Mouse (Mus musculus): Measurements from ENCODE around the gene Gm28042. TPM values are rescaled to one million over a fixed set of nuclear protein-coding genes. Genes with fewer than 3 reads are reported as not detected.

The Gm28042 gene
- polyA plus RNA-seq, 1 experiment = 2.5 TPM

DNA sequence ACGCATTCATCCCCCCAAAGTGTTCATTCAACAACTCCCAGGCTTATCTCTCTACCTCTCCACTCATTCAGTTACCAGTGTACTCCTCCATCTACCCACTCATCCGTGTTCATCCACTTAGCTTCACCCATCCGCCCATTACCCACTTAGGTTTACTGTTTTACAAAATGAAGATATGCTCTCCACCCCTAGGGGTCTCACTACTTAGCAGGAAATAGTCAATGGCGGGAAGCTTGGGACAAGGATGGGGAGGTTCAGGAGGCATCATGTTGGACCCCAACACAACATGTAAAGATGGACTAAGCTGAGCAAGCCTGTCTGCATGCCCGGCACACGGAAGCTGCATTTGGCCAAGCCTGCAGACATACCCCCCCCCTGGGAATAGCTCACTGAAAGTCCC, 37.3 kb downstream of the Gm28042 start:
- TF ChIP-seq POLR2A (IDR thresholded peaks at IDR 0.05; ENCODE audit: extremely low read depth, insufficient read depth, low read length) (no peak), CTCF (IDR thresholded peaks at IDR 0.05; ENCODE audit: extremely low read depth, insufficient read depth, low read length) (no peak)
- peaks cover 6% of the 10 kb centered on the region; the same call in 1 of the 2 replicates for H3K4me1 ChIP-seq (ENCODE audit: control insufficient read depth, insufficient read depth, low read length)
- no peak overlapping the region for H3K4me3 ChIP-seq (ENCODE audit: insufficient read depth, low read length)
- H3K27ac ChIP-seq (ENCODE audit: insufficient read depth, low read length) = no peak overlapping the region

DNA sequence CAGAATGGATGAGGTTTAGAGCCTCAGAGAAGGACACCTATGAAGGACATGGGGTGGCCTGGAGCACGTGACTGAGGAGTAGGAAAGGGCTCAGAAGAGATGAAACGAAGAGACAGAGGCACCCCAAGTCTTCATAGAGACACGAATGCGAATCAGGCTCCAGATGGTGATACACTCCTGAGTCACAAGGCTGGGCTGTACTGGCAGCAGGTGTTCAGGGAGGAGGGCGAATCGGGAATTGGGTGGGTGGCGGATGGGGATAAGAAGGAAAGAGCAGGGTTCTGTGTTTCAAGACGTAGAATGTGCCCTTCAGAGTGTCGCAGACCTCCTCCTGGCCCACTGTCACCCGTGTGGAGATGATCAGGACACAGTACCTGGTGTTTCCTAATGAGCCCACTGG, 38.0 kb downstream of the Gm28042 start:
- Histone ChIP-seq H3K27ac (ENCODE audit: insufficient read depth, low read length) (no peak overlapping the region), H3K4me1 (ENCODE audit: control insufficient read depth, insufficient read depth, low read length) (peaks cover 8% of the 10 kb centered on the region; the same call in 1 of the 2 replicates), H3K4me3 (ENCODE audit: insufficient read depth, low read length) (no peak overlapping the region)
- TF ChIP-seq POLR2A (IDR thresholded peaks at IDR 0.05; ENCODE audit: extremely low read depth, insufficient read depth, low read length) = no peak
- no peak for TF ChIP-seq CTCF (IDR thresholded peaks at IDR 0.05; ENCODE audit: extremely low read depth, insufficient read depth, low read length)

- TF ChIP-seq CTCF (IDR thresholded peaks at IDR 0.05; ENCODE audit: extremely low read depth, insufficient read depth, low read length) (no peak), POLR2A (IDR thresholded peaks at IDR 0.05; ENCODE audit: extremely low read depth, insufficient read depth, low read length) (no peak)
- Histone ChIP-seq H3K4me3 (ENCODE audit: insufficient read depth, low read length) (no peak overlapping the region), H3K27ac (ENCODE audit: insufficient read depth, low read length) (no peak overlapping the region), H3K4me1 (ENCODE audit: control insufficient read depth, insufficient read depth, low read length) (peaks cover 9% of the 10 kb centered on the region; the same call in 1 of the 2 replicates)
Measured at GRCm38 (mm10) chr2:120066224-120066623, 38.9 kb downstream of the Gm28042 start.

DNA sequence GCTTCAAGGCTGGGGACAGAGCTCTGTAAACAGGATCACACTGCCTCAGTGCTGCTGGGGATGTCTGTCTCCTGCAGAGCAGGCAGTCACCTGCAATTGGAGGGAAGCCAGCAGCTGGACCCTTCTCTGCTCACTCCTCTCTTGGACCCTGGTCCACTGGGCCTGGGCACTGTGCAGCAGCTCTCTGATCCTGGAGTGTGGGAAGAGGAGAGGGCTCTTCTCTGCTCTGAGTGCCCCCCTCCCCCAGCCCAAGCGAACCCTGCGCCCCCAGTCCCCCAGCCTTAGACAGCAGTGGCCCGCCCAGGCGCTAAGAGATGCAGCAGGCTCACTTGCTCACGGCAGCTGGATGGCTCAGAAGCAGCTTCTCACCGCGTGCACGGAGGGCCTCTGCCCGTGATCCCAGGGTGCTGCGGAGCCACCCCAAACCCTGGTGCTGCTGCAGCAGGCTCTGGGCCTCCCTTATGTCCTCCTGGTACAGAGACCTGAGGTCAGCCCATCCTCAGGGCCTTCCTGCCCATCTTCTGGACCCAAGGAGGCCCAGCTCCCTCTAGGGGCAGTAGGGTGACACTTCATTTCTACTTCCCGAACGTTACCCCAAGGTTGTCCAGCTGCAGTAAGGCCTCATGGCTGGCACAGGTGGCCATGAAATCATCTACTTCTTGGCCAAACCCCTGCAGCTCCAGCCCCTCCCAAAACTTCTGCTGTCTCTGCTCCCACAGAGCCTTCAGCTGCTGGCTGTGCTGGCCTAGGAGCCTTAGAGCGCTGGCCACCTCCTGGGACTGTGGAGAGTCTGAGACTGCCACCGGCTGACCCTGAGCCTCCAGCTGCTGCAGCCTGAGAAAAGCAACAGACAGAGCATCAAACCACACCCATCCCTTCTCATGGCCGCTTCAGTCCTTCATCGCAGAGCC, 41.5 kb downstream of the Gm28042 start:
- Histone ChIP-seq H3K4me3 (ENCODE audit: insufficient read depth, low read length) (no peak overlapping the region), H3K27ac (ENCODE audit: insufficient read depth, low read length) (no peak overlapping the region), H3K4me1 (ENCODE audit: control insufficient read depth, insufficient read depth, low read length) (peaks cover 9% of the 10 kb centered on the region; the same call in 1 of the 2 replicates)
- TF ChIP-seq CTCF (IDR thresholded peaks at IDR 0.05; ENCODE audit: extremely low read depth, insufficient read depth, low read length) (peak; percentile 69), POLR2A (IDR thresholded peaks at IDR 0.05; ENCODE audit: extremely low read depth, insufficient read depth, low read length) (no peak)

GRCm38 (mm10) chr2:120069466-120069990, 42.2 kb downstream of the Gm28042 start:
- H3K27ac ChIP-seq (ENCODE audit: insufficient read depth, low read length) = no peak overlapping the region
- peaks cover 11% of the 10 kb centered on the region for H3K4me1 ChIP-seq (ENCODE audit: control insufficient read depth, insufficient read depth, low read length)
- TF ChIP-seq POLR2A (IDR thresholded peaks at IDR 0.05; ENCODE audit: extremely low read depth, insufficient read depth, low read length) (no peak), CTCF (IDR thresholded peaks at IDR 0.05; ENCODE audit: extremely low read depth, insufficient read depth, low read length) (no peak)
- no peak overlapping the region for H3K4me3 ChIP-seq (ENCODE audit: insufficient read depth, low read length)

DNA sequence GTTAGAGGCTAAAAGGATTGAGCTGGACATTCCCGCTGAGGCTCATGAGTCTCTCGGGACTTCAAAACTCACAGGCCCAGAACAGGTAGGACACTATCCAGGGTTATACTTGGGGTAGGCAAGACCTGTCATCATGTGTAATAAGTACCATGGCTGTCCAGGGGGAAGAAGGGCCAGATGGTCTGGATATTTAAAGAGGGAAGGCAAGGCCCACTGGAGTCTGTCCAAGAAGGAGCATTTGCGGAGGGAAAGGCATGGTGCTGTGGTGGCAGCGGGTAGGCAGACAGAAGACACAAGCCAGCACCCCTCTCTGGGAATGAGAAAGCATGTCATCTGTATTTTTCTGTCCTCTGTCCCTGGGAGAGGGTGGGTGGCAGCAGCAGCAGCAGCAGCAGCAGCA, 46.8 kb downstream of the Gm28042 start:
- no peak overlapping the region for H3K4me3 ChIP-seq (ENCODE audit: insufficient read depth, low read length)
- TF ChIP-seq POLR2A (IDR thresholded peaks at IDR 0.05; ENCODE audit: extremely low read depth, insufficient read depth, low read length) = no peak
- no peak for TF ChIP-seq CTCF (IDR thresholded peaks at IDR 0.05; ENCODE audit: extremely low read depth, insufficient read depth, low read length)
- peaks cover 8% of the 10 kb centered on the region for H3K4me1 ChIP-seq (ENCODE audit: control insufficient read depth, insufficient read depth, low read length)
- H3K27ac ChIP-seq (ENCODE audit: insufficient read depth, low read length) = no peak overlapping the region

DNA sequence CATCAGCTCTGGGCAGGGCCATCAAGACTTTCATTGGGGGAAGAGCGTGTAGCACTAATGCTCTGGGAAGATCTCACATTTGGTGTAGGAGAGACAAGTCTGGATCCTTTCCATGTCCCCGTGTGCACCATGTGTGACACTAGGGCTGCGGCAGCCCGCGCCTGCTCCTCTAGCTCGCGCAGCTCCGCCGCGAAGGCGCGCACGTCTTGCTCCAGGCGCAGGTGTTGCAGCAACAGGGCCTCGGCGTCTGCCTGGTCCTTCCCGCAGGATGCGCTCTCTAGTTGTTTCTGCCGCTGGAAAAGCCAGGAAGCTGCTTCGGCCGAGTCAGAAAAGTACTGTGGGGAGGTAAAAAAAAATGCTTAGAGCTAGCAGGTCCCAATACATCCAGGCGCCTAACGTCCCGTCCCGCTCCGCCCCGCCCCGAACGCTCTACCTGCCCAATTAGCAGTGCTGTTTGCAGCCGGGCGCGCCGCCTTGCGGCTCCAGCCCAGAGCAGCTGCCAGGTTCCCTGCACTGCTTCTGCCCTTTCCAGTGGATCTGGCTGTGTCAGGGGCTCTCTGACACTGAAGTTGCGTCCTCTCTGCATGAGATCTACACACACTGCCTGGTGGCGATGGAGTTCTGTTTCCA, 48.9 kb downstream of the Gm28042 start:
- Histone ChIP-seq H3K4me3 (ENCODE audit: insufficient read depth, low read length) (peak overlapping the region; percentile 21; the same call in 1 of the 2 replicates), H3K4me1 (ENCODE audit: control insufficient read depth, insufficient read depth, low read length) (peaks cover 2% of the 10 kb centered on the region), H3K27ac (ENCODE audit: insufficient read depth, low read length) (no peak overlapping the region)
- 0 out of 2 replicates have a peak, but pooled peaks have one; percentile 23 for TF ChIP-seq CTCF (IDR thresholded peaks at IDR 0.05; ENCODE audit: extremely low read depth, insufficient read depth, low read length)
- no peak for TF ChIP-seq POLR2A (IDR thresholded peaks at IDR 0.05; ENCODE audit: extremely low read depth, insufficient read depth, low read length)

DNA sequence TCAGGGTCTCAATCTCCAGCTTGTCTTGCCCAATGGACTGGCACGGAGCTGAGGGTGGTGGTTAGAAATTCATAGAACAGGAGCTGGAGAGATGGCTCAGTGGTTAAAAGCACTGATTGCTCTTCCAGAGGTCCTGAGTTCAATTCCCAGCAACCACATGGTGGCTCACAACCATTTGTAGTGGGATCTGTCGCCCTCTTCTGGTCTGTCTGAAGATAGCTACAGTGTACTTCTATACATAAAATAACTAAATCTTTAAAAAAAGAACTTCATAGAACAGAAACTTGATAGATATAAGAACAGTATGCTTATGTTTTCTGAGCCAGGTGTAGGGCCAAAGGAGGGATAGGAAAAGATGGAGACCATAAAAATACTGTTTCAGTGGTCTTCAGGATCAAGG, 55.1 kb downstream of the Gm28042 start:
- H3K27ac ChIP-seq (ENCODE audit: insufficient read depth, low read length) = no peak overlapping the region
- H3K4me1 ChIP-seq (ENCODE audit: control insufficient read depth, insufficient read depth, low read length) = no peaks in the 10 kb centered on the region
- TF ChIP-seq POLR2A (IDR thresholded peaks at IDR 0.05; ENCODE audit: extremely low read depth, insufficient read depth, low read length) = no peak
- TF ChIP-seq CTCF (IDR thresholded peaks at IDR 0.05; ENCODE audit: extremely low read depth, insufficient read depth, low read length) = no peak
- no peak overlapping the region for H3K4me3 ChIP-seq (ENCODE audit: insufficient read depth, low read length)

- TF ChIP-seq POLR2A (IDR thresholded peaks at IDR 0.05; ENCODE audit: extremely low read depth, insufficient read depth, low read length) (no peak), CTCF (IDR thresholded peaks at IDR 0.05; ENCODE audit: extremely low read depth, insufficient read depth, low read length) (peak; percentile 70)
- H3K4me1 ChIP-seq (ENCODE audit: control insufficient read depth, insufficient read depth, low read length) = no peaks in the 10 kb centered on the region
- no peak overlapping the region for H3K4me3 ChIP-seq (ENCODE audit: insufficient read depth, low read length)
- H3K27ac ChIP-seq (ENCODE audit: insufficient read depth, low read length) = no peak overlapping the region
Measured at GRCm38 (mm10) chr2:120084593-120085361, 57.5 kb downstream of the Gm28042 start.
